Comparison of ENCODE assay signal across 12 mouse cellular contexts in genomic region chr8:83999825-84000224, GRCm38 (mm10). TPM values are rescaled to one million over a fixed set of nuclear protein-coding genes. Genes with fewer than 3 reads are reported as not detected.
DNase-seq lines count a peak whose midpoint lies in the region; ATAC-seq lines count a peak whose summit lies in the region.
"Had no signal": no experiment of that assay in that cellular context is flagged by ENCODE, and none has a peak within 500 bp of the region (broad histone marks: within the 10 kb centered on the region; RNA-seq: fewer than 3 reads in every experiment).

No protein-coding gene starts in this region.

- peak overlapping the region; percentile 74 for H3K4me2 ChIP-seq in liver, embryonic 11.5 days
- H3K4me2 ChIP-seq in embryonic facial prominence, embryonic 13.5 days: peak overlapping the region; percentile 77
- peak overlapping the region; percentile 97 for H3K4me2 ChIP-seq in liver, embryonic 13.5 days

- 86% methylated on average over 2 of the region's 2 CpGs for WGBS in liver, embryonic 11.5 days
- 92% methylated on average over 2 of the region's 2 CpGs for WGBS in embryonic facial prominence, embryonic 13.5 days
- WGBS in liver, embryonic 13.5 days (ENCODE audit: insufficient replicate concordance): 88% methylated on average over 2 of the region's 2 CpGs

- peaks cover 68% of the 10 kb centered on the region for H3K4me1 ChIP-seq in erythroblast, embryonic 14.5 days (ENCODE audit: control insufficient read depth)
- H3K4me1 ChIP-seq in liver, embryonic 11.5 days (replicated peaks; ENCODE audit: control insufficient read depth, insufficient read depth, low read length): peaks cover 27% of the 10 kb centered on the region
- H3K4me1 ChIP-seq in embryonic facial prominence, embryonic 13.5 days: peaks cover 52% of the 10 kb centered on the region
- peaks cover 67% of the 10 kb centered on the region for H3K4me1 ChIP-seq in liver, embryonic 13.5 days (replicated peaks)

- H3K27ac ChIP-seq in liver, embryonic 11.5 days (ENCODE audit: low read depth, low read length): no peak overlapping the region
- no peak overlapping the region for H3K27ac ChIP-seq in embryonic facial prominence, embryonic 13.5 days
- no peak overlapping the region for H3K27ac ChIP-seq in liver, embryonic 13.5 days

- peaks cover 69% of the 10 kb centered on the region for H3K36me3 ChIP-seq in erythroblast, embryonic 14.5 days (ENCODE audit: control insufficient read depth)
- peaks cover 18% of the 10 kb centered on the region for H3K36me3 ChIP-seq in liver, embryonic 11.5 days (ENCODE audit: control insufficient read depth, insufficient read depth, low read length)
- peaks cover 28% of the 10 kb centered on the region for H3K36me3 ChIP-seq in embryonic facial prominence, embryonic 13.5 days
- peaks cover 46% of the 10 kb centered on the region for H3K36me3 ChIP-seq in liver, embryonic 13.5 days

- no peak overlapping the region for H3K9ac ChIP-seq in liver, embryonic 11.5 days (ENCODE audit: low read depth, low read length)
- peak overlapping the region; percentile 83 for H3K9ac ChIP-seq in embryonic facial prominence, embryonic 13.5 days
- no peak overlapping the region; the same call in 1 of the 2 replicates for H3K9ac ChIP-seq in liver, embryonic 13.5 days

- no peak for ATAC-seq in erythroblast, adult 5-6 weeks (replicated peaks; ENCODE audit: low FRiP score, poor library complexity, severe bottlenecking)
- no peak for ATAC-seq in liver, embryonic 11.5 days (replicated peaks; ENCODE audit: low FRiP score)
- no peak for ATAC-seq in embryonic facial prominence, embryonic 13.5 days (ENCODE audit: insufficient number of reproducible peaks, insufficient read depth, low FRiP score, low TSS enrichment, low read depth)
- no peak for ATAC-seq in liver, embryonic 13.5 days (ENCODE audit: low read depth)
- no peak for ATAC-seq in activated CD4-positive, CD25-positive, alpha-beta regulatory T cell, adult 4 months

- no peak for DNase-seq in liver, embryonic 11.5 days (ENCODE audit: low spot score)
- no peak for DNase-seq in liver
- DNase-seq in liver, embryonic 13.5 days: no peak
- no peak for DNase-seq in left cerebral cortex, adult 18-20 months (ENCODE audit: low spot score in 2 of 2)
- DNase-seq: cerebellum, adult 11 months; gastrocnemius, postnatal 10 days; kidney, postnatal 4 days had no signal

- peak overlapping the region; percentile 91 for H3K4me3 ChIP-seq in erythroblast, embryonic 14.5 days (replicated peaks)
- peak overlapping the region; percentile 92; the same call in 1 of the 2 replicates for H3K4me3 ChIP-seq in liver, embryonic 11.5 days (ENCODE audit: low read depth, low read length)
- peak overlapping the region; percentile 82; the same call in 1 of the 2 replicates for H3K4me3 ChIP-seq in embryonic facial prominence, embryonic 13.5 days
- peak overlapping the region; percentile 88 for H3K4me3 ChIP-seq in liver, embryonic 13.5 days (replicated peaks)

- H3K9me3 ChIP-seq in erythroblast, embryonic 14.5 days (ENCODE audit: control insufficient read depth, low read length): peaks cover 4% of the 10 kb centered on the region; the same call in 1 of the 2 replicates
- no peaks in the 10 kb centered on the region for H3K9me3 ChIP-seq in liver, embryonic 11.5 days (ENCODE audit: control insufficient read depth, low read length)
- H3K9me3 ChIP-seq in embryonic facial prominence, embryonic 13.5 days: no peaks in the 10 kb centered on the region
- no peaks in the 10 kb centered on the region for H3K9me3 ChIP-seq in liver, embryonic 13.5 days (replicated peaks)

- no peaks in the 10 kb centered on the region for H3K27me3 ChIP-seq in erythroblast, embryonic 14.5 days (ENCODE audit: control insufficient read depth)
- H3K27me3 ChIP-seq in liver, embryonic 11.5 days (replicated peaks; ENCODE audit: control insufficient read depth, insufficient read depth, low read length): 0 out of 2 replicates have a peak, but pooled peaks cover 2% of the 10 kb centered on the region
- H3K27me3 ChIP-seq in embryonic facial prominence, embryonic 13.5 days: 0 out of 2 replicates have a peak, but pooled peaks cover 5% of the 10 kb centered on the region
- H3K27me3 ChIP-seq in liver, embryonic 13.5 days: no peaks in the 10 kb centered on the region

RNA-seq across cellular contexts. Expression of gene 1700067K01Rik, which starts 1.5 kb away (rescaled TPM):
- 0.34 and 0.71 TPM in 2 replicates for polyA plus RNA-seq in erythroblast, embryonic 14.5 days (2012)
- total RNA-seq in erythroblast, adult 5-6 weeks (2015; ENCODE audit: low replicate concordance): 1.3 TPM in 1 of 2 replicates, not detected in the other
- total RNA-seq in erythroblast, adult 5-6 weeks (2017; ENCODE audit: low replicate concordance): 0.51 and 2.6 TPM in 2 replicates
- 0.29 and 1.5 TPM in 2 replicates for polyA plus RNA-seq in liver, embryonic 11.5 days (2014; fragmentation: Nextera tagmentation; extraction: Ambion mirVana)
- polyA plus RNA-seq in embryonic facial prominence, embryonic 13.5 days (2015; fragmentation: Nextera tagmentation; extraction: Ambion mirVana): 0.73 and 1.6 TPM in 2 replicates
- polyA plus RNA-seq in liver, embryonic 13.5 days (2015; fragmentation: Nextera tagmentation; extraction: Ambion mirVana): 0.38 and 0.57 TPM in 2 replicates
- under 1 TPM in 1 of 2 experiments, not detected in 1; 0.95 TPM for polyA plus RNA-seq in activated CD4-positive, CD25-positive, alpha-beta regulatory T cell, adult 4 months (2017; shearing (Covaris generic))
- under 1 TPM; 0.42 to 0.53 TPM for total RNA-seq in left cerebral cortex, adult 18-20 months (2021)

RNA-seq across cellular contexts. Expression of gene Samd1, which starts 2.4 kb away (rescaled TPM):
- 37.5 and 42.8 TPM in 2 replicates for polyA plus RNA-seq in erythroblast, embryonic 14.5 days (2012)
- total RNA-seq in erythroblast, adult 5-6 weeks (2015; ENCODE audit: low replicate concordance): 14.8 and 33.2 TPM in 2 replicates
- 32.5 and 36.0 TPM in 2 replicates for total RNA-seq in erythroblast, adult 5-6 weeks (2017; ENCODE audit: low replicate concordance)
- 13.4 and 17.6 TPM in 2 replicates for polyA plus RNA-seq in liver, embryonic 11.5 days (2014; fragmentation: Nextera tagmentation; extraction: Ambion mirVana)
- 14.5 and 15.8 TPM in 2 replicates for polyA plus RNA-seq in embryonic facial prominence, embryonic 13.5 days (2015; fragmentation: Nextera tagmentation; extraction: Ambion mirVana)
- 5.8 and 6.9 TPM in 2 replicates for polyA plus RNA-seq in liver, embryonic 13.5 days (2015; fragmentation: Nextera tagmentation; extraction: Ambion mirVana)
- 1 to 10 TPM; 5.5 to 5.9 TPM for polyA plus RNA-seq in activated CD4-positive, CD25-positive, alpha-beta regulatory T cell, adult 4 months (2017; shearing (Covaris generic))
- 10 to 100 TPM; 45.1 to 45.4 TPM for total RNA-seq in left cerebral cortex, adult 18-20 months (2021)

RNA-seq across cellular contexts. Expression of gene 2210011C24Rik, which starts 12.1 kb away (rescaled TPM):
- polyA plus RNA-seq in erythroblast, embryonic 14.5 days (2012): not detected in 2 replicates
- total RNA-seq in erythroblast, adult 5-6 weeks (2015; ENCODE audit: low replicate concordance): not detected in 2 replicates
- total RNA-seq in erythroblast, adult 5-6 weeks (2017; ENCODE audit: low replicate concordance): not detected in 2 replicates
- polyA plus RNA-seq in liver, embryonic 11.5 days (2014; fragmentation: Nextera tagmentation; extraction: Ambion mirVana): not detected in 2 replicates
- polyA plus RNA-seq in embryonic facial prominence, embryonic 13.5 days (2015; fragmentation: Nextera tagmentation; extraction: Ambion mirVana): 0.59 TPM in 1 of 2 replicates, not detected in the other
- not detected in 2 replicates for polyA plus RNA-seq in liver, embryonic 13.5 days (2015; fragmentation: Nextera tagmentation; extraction: Ambion mirVana)
- polyA plus RNA-seq in activated CD4-positive, CD25-positive, alpha-beta regulatory T cell, adult 4 months (2017; shearing (Covaris generic)): 1 to 10 TPM in 1 of 2 experiments, under 1 TPM in 1; 0.83 to 1.1 TPM
- under 1 TPM in 1 of 2 experiments, not detected in 1; 0.61 TPM for total RNA-seq in left cerebral cortex, adult 18-20 months (2021)
- total RNA-seq: hematopoietic stem cell, adult 5-6 weeks had no signal

RNA-seq across cellular contexts. Expression of gene Palm3, which starts 21.4 kb away (rescaled TPM):
- polyA plus RNA-seq in erythroblast, embryonic 14.5 days (2012): 0.01 TPM in 1 of 2 replicates, not detected in the other
- not detected in 2 replicates for total RNA-seq in erythroblast, adult 5-6 weeks (2015; ENCODE audit: low replicate concordance)
- total RNA-seq in erythroblast, adult 5-6 weeks (2017; ENCODE audit: low replicate concordance): not detected in 2 replicates
- 0.66 and 1.2 TPM in 2 replicates for polyA plus RNA-seq in liver, embryonic 11.5 days (2014; fragmentation: Nextera tagmentation; extraction: Ambion mirVana)
- 6.9 and 8.5 TPM in 2 replicates for polyA plus RNA-seq in embryonic facial prominence, embryonic 13.5 days (2015; fragmentation: Nextera tagmentation; extraction: Ambion mirVana)
- 0.06 and 0.27 TPM in 2 replicates for polyA plus RNA-seq in liver, embryonic 13.5 days (2015; fragmentation: Nextera tagmentation; extraction: Ambion mirVana)
- 1 to 10 TPM; 1.1 to 2.4 TPM for polyA plus RNA-seq in activated CD4-positive, CD25-positive, alpha-beta regulatory T cell, adult 4 months (2017; shearing (Covaris generic))
- total RNA-seq in left cerebral cortex, adult 18-20 months (2021): 1 to 10 TPM; 1.8 to 2.7 TPM
- total RNA-seq: hematopoietic stem cell, adult 5-6 weeks had no signal

RNA-seq across cellular contexts. Expression of gene Prkaca, which starts 27.0 kb away (rescaled TPM):
- 2.3 and 2.7 TPM in 2 replicates for polyA plus RNA-seq in erythroblast, embryonic 14.5 days (2012)
- total RNA-seq in erythroblast, adult 5-6 weeks (2015; ENCODE audit: low replicate concordance): 7.5 and 9.8 TPM in 2 replicates
- total RNA-seq in erythroblast, adult 5-6 weeks (2017; ENCODE audit: low replicate concordance): 6.7 and 7.1 TPM in 2 replicates
- polyA plus RNA-seq in liver, embryonic 11.5 days (2014; fragmentation: Nextera tagmentation; extraction: Ambion mirVana): 96.9 and 99.2 TPM in 2 replicates
- polyA plus RNA-seq in embryonic facial prominence, embryonic 13.5 days (2015; fragmentation: Nextera tagmentation; extraction: Ambion mirVana): 148 and 159 TPM in 2 replicates
- polyA plus RNA-seq in liver, embryonic 13.5 days (2015; fragmentation: Nextera tagmentation; extraction: Ambion mirVana): 50.5 and 52.3 TPM in 2 replicates
- 10 to 100 TPM; 18.9 to 22.0 TPM for polyA plus RNA-seq in activated CD4-positive, CD25-positive, alpha-beta regulatory T cell, adult 4 months (2017; shearing (Covaris generic))
- total RNA-seq in left cerebral cortex, adult 18-20 months (2021): 100 to 1,000 TPM; 259 to 269 TPM
